Mouse (Mus musculus) ES-Bruce4 (cell line): ENCODE measurements around the gene Gm9747. TPM values are rescaled to one million over a fixed set of nuclear protein-coding genes. Genes with fewer than 3 reads are reported as not detected.

ENCODE experiments used
- H3K27ac ChIP-seq: 2 replicates; pipeline ENCODE4 v1.5.1; 2012; ENCODE audit warnings: low read length, inconsistent platforms; ENCODE audit not compliant: insufficient read depth
- H3K27me3 ChIP-seq: 2 replicates; pipeline ENCODE4 v1.6.1; 2012; ENCODE audit warnings: mild to moderate bottlenecking, low read length, inconsistent platforms; ENCODE audit not compliant: control insufficient read depth, poor library complexity, insufficient read depth, severe bottlenecking
- H3K36me3 ChIP-seq: 2 replicates; pipeline ENCODE4 v1.6.1; 2012; ENCODE audit warnings: inconsistent platforms, mild to moderate bottlenecking, low read length, moderate library complexity; ENCODE audit not compliant: control insufficient read depth, poor library complexity, insufficient read depth, severe bottlenecking
- H3K4me1 ChIP-seq: one replicate; pipeline ENCODE4 v1.8.1; 2011; ENCODE audit warnings: low read length; ENCODE audit not compliant: control insufficient read depth, insufficient read depth
- H3K4me3 ChIP-seq: 2 replicates; pipeline ENCODE4 v1.5.1; 2011; ENCODE audit warnings: low read depth, mild to moderate bottlenecking, low read length
- H3K9ac ChIP-seq: 2 replicates; pipeline ENCODE4 v1.6.1; 2012; ENCODE audit warnings: low read depth, mild to moderate bottlenecking, inconsistent platforms; ENCODE audit not compliant: poor library complexity, severe bottlenecking
- H3K9me3 ChIP-seq: replicated peaks from 2 replicates; pipeline ENCODE4 v1.6.1; 2012; ENCODE audit warnings: mild to moderate bottlenecking, low read length, inconsistent platforms; ENCODE audit not compliant: control insufficient read depth, poor library complexity, insufficient read depth, severe bottlenecking
- CTCF ChIP-seq: IDR thresholded peaks from one replicate; pipeline ENCODE4 v1.8.1; 2011; ENCODE audit warnings: low read depth, low read length
- EP300 ChIP-seq: IDR thresholded peaks from 2 replicates; pipeline ENCODE4 v1.6.1; 2011; ENCODE audit warnings: low read depth, low read length; ENCODE audit not compliant: insufficient read depth
- POLR2A ChIP-seq: IDR thresholded peaks from one replicate; pipeline ENCODE4 v1.8.1; 2011; ENCODE audit warnings: low read length; ENCODE audit not compliant: insufficient read depth
- polyA plus RNA-seq: library from polyadenylated mRNA; stranded (reverse); fragments of >200 nt; gene quantifications from 2 replicates; pipeline ENCODE4 v1.2.4, GENCODE M21; 2011; ENCODE audit warnings: low read depth; ENCODE audit not compliant: missing spikeins, insufficient read depth, insufficient read length

Gm9747 gene
- polyA plus RNA-seq, 1 experiment, result not detected

DNA sequence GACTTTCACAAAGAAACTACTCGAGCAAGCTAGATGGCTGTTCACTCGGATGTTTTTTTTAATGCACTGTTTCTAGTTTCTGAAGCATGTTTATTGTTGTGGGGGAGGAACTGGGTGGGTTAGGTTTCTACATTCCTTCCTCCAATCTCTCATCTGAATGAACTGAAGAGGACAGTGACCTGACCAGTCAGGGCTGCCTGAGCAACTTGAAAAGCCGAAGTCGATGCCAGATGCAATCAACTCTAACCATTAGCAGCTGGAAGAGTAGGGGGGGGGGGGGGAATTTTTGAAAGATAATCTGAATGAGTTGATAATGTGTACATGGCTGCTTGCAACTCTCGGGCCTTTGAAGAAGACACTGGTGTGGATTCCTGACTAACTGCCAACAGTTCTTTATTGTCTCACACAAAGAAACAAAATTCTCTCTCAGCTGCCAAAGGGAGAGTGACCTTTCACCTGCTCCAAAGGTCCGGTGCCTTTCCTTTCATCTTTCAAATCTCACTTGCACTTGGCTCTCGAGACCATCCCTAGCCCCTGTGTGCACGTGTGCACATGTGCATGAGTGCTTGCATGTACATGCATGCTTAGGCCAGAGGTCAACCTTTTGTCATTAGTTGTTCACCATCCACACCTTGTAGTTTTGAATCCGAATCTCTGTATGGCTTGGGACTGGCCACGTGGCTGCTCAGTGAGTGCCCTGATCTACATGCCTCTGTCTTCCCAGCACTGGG is 14.5 kb downstream of the Gm9747 start:
- Histone ChIP-seq H3K9me3 (no peaks in the 10 kb centered on the region), H3K27me3 (no peaks in the 10 kb centered on the region), H3K27ac (no peak overlapping the region), H3K36me3 (no peaks in the 10 kb centered on the region), H3K4me1 (no peaks in the 10 kb centered on the region), H3K9ac (no peak overlapping the region), H3K4me3 (no peak overlapping the region)
- TF ChIP-seq CTCF (no peak), POLR2A (no peak), EP300 (no peak)

DNA sequence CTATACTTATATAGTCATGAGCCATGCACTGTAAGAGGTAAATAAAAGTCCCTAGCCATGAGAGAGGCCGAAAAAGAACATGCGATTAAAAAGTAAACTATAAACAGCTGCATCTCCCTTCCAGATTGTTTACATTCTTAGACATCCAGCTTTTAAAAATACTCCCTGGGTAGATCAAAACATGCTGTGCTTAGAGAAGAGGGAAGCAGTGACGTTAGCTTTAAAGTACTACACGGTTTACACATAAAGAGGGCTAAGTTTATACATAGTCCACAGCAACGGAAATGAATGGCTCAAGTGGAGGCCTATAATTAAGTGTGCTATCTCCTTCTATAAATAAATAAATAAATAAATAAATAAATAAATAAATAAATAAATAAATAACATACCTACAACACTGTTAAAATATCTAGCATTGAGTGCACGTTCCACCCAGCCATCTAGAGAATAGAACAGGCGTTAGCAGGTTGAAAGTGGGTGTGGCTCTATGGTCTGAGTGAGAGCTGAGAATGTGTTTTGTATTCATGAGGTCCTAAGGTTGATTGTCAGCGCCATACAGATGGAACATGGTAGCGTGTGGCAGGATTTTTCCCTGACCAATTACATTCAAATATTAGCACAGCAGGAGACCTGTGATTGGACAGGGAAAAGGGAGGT is 21.0 kb downstream of the Gm9747 start:
- TF ChIP-seq EP300 (no peak), CTCF (no peak), POLR2A (no peak)

DNA sequence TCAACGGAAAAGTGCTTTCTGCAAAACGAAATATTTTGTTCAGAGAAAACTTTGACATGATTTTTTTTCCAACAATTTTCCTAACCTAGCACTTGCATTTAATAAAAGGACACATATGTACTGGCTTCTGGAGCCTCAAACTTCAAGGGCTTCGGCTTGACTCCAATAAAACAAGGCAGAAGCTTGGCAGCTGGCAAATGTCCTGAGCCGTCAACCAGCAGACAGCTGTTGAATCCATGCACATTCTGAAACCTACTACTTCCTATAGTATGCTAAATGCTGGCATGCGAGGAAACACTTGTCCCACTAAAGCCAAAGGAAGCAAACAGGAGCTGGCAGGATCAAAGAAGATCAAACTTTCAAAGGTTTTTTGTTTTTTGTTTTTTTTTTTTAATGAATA is 24.5 kb downstream of the Gm9747 start:
- TF ChIP-seq EP300 (no peak), POLR2A (no peak), CTCF (no peak)
- Histone ChIP-seq H3K9me3 (no peaks in the 10 kb centered on the region), H3K4me1 (no peaks in the 10 kb centered on the region), H3K36me3 (no peaks in the 10 kb centered on the region), H3K9ac (no peak overlapping the region), H3K27me3 (no peaks in the 10 kb centered on the region), H3K27ac (no peak overlapping the region), H3K4me3 (no peak overlapping the region)

More for the DNA sequence above, 21.0 kb downstream of the Gm9747 start:
- Histone ChIP-seq H3K4me1 (no peaks in the 10 kb centered on the region), H3K27ac (no peak overlapping the region), H3K36me3 (no peaks in the 10 kb centered on the region), H3K27me3 (no peaks in the 10 kb centered on the region), H3K9ac (no peak overlapping the region), H3K9me3 (no peaks in the 10 kb centered on the region), H3K4me3 (no peak overlapping the region)

DNA sequence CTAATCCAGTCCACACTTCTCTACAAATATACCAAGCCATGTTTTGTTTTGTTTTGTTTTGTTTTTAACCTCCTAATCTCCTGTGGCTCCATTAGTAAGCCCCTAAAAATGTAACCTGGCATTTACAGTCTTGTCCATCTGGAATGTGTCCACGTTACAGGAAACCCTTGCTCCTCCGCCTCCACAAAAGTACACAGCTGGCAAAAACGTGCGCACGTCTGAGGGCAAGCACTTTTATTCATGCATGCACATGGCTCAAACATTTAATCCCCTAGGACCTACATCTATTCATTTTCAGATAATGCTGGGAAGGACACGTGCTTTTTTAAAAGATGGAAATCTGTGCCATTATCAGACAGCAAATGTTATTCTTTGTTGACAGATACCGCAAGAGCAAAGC is 25.4 kb downstream of the Gm9747 start:
- H3K27ac ChIP-seq, result no peak overlapping the region
- TF ChIP-seq CTCF (no peak), POLR2A (no peak), EP300 (no peak)
- no peaks in the 10 kb centered on the region for H3K27me3 ChIP-seq
- H3K4me1 ChIP-seq, result no peaks in the 10 kb centered on the region
- H3K4me3 ChIP-seq, result no peak overlapping the region
- H3K9ac ChIP-seq, result no peak overlapping the region
- H3K36me3 ChIP-seq, result no peaks in the 10 kb centered on the region
- no peaks in the 10 kb centered on the region for H3K9me3 ChIP-seq

DNA sequence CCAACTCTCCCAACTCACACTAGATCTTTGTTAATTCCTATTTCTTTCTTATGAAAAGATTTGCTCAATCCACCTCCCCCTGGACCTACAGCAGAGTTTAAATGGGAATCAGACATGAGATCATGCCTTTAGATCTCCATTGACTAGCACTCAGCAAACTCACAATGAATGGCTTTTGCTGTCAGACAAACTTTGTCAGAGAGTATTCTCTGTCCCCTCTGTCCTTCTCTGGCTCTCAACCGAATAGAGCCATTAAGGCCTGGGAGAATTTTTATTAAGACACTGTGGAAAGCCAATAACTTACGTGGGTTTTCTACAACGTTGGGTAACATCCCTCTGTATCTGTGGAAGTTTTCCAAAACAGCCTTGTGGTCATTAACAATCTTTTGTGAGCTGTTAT is 27.1 kb downstream of the Gm9747 start:
- H3K4me1 ChIP-seq, result no peaks in the 10 kb centered on the region
- TF ChIP-seq POLR2A (no peak), EP300 (no peak), CTCF (no peak)
- no peaks in the 10 kb centered on the region for H3K36me3 ChIP-seq
- no peak overlapping the region for H3K9ac ChIP-seq
- no peaks in the 10 kb centered on the region for H3K27me3 ChIP-seq
- H3K4me3 ChIP-seq, result no peak overlapping the region
- H3K27ac ChIP-seq, result no peak overlapping the region
- no peaks in the 10 kb centered on the region for H3K9me3 ChIP-seq

DNA sequence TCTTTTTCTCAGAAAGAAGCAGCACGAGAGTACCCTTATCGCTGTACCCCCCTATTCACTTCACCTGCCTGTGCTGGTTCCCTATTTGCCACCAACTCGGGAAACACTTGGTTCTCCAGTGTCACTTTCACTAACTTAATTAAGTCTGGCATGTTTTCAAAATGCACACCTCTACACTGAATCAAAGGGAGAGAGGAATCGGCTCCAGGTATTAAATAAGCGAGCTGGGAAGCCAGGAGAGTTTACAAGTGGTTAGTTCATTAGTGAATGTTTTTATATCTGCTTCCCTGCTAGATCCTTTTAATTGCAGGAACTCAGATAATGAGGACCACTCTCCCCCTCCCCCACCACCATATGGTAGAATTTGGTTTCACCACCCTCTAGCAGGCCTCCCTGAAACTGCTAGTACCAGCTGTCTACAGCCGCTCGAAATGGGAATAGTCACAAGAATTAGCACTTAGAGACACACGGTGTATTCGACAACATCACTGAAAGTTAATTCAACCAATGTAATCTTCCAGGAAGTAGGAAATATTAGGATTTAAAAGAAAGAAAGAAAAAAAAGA is 28.2 kb downstream of the Gm9747 start:
- H3K9me3 ChIP-seq, result no peaks in the 10 kb centered on the region
- no peak overlapping the region for H3K4me3 ChIP-seq
- no peaks in the 10 kb centered on the region for H3K4me1 ChIP-seq

More for the DNA sequence above, 28.2 kb downstream of the Gm9747 start:
- no peak for TF ChIP-seq CTCF
- no peak for TF ChIP-seq EP300
- TF ChIP-seq POLR2A, result no peak
- H3K27ac ChIP-seq, result no peak overlapping the region
- H3K9ac ChIP-seq, result no peak overlapping the region
- no peaks in the 10 kb centered on the region for H3K27me3 ChIP-seq
- no peaks in the 10 kb centered on the region for H3K36me3 ChIP-seq
